Mouse (Mus musculus) hindlimb bud, embryonic 11.5 days (tissue): Measurements from ENCODE around the gene Cyb561.

Source experiments
- DNase-seq: peaks from one replicate; pipeline ENCODE4 v3.0.0-alpha.2; 2012; ENCODE audit warnings: low read depth, low spot score; ENCODE audit errors: extremely low spot score

The Cyb561 gene

GRCm38 (mm10) chr11:105922769-105923663 lies 30.1 kb downstream of the Cyb561 start:
- no peak for DNase-seq

- DNase-seq: no peak
Observed at GRCm38 (mm10) chr11:105921275-105921674, 31.9 kb downstream of the Cyb561 start.

- no peak for DNase-seq
Observed at GRCm38 (mm10) chr11:105920836-105921235, 32.3 kb downstream of the Cyb561 start.

GRCm38 (mm10) chr11:105920098-105920785 lies 32.9 kb downstream of the Cyb561 start:
- DNase-seq: no peak

- DNase-seq: no peak
Observed at GRCm38 (mm10) chr11:105913580-105913979, 39.6 kb downstream of the Cyb561 start.

- DNase-seq: peak; percentile 54
Observed at GRCm38 (mm10) chr11:105911592-105912375, 41.4 kb downstream of the Cyb561 start.

GRCm38 (mm10) chr11:105911149-105911548 lies 42.0 kb downstream of the Cyb561 start:
- no peak for DNase-seq

GRCm38 (mm10) chr11:105909617-105910016 lies 43.5 kb downstream of the Cyb561 start:
- no peak for DNase-seq

- DNase-seq: no peak
Observed at GRCm38 (mm10) chr11:105908926-105909325, 44.2 kb downstream of the Cyb561 start.

- no peak for DNase-seq
Observed at GRCm38 (mm10) chr11:105907381-105907780, 45.8 kb downstream of the Cyb561 start.

- no peak for DNase-seq
Observed at GRCm38 (mm10) chr11:105905529-105906213, 47.5 kb downstream of the Cyb561 start.

GRCm38 (mm10) chr11:105902956-105903355 lies 50.2 kb downstream of the Cyb561 start:
- DNase-seq: no peak

GRCm38 (mm10) chr11:105901501-105901900 lies 51.6 kb downstream of the Cyb561 start:
- no peak for DNase-seq

GRCm38 (mm10) chr11:105899151-105899550 lies 54.0 kb downstream of the Cyb561 start:
- DNase-seq: no peak

GRCm38 (mm10) chr11:105887281-105887680 lies 65.9 kb downstream of the Cyb561 start:
- DNase-seq: no peak

GRCm38 (mm10) chr11:105885558-105885957 lies 67.6 kb downstream of the Cyb561 start:
- DNase-seq: no peak
